Mouse (Mus musculus): ENCODE measurements around the gene Tnfaip1.
A peak's percentile ranks its signal among the peaks of the same experiment; 100 is the strongest.

DNA sequence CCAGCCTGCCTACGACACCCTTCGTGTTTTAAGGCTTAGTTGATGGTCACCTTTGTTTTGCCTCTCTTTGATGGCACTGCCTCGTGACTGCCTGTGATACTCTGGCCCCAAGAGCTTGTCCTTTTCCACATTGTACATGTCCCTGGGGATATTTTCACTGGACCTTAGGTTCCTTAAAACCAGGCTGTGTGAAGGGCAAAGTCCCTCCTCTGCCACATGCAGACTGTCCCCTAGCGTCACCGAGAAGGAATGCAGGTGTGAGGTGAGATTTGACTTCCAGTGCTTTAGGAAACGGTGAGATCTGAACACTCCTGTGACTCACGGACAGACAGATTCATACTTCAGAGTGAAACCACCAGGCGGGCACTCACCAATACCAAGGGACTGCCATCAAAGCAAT, 21.1 kb upstream of the Tnfaip1 start:
- peak; percentile 76 for TF ChIP-seq CTCF (conservative IDR thresholded peaks at IDR 0.05; ENCODE audit: insufficient read depth, insufficient read length, low read depth, low read length)
- no peak for TF ChIP-seq POLR2A (IDR thresholded peaks at IDR 0.05; ENCODE audit: low read depth, low read length)
